Mouse (Mus musculus) right cerebral cortex, postnatal 25 days (tissue): ENCODE results near the gene Fam210b.

Experiments used
- DNase-seq: peaks from one replicate; pipeline ENCODE4 v3.0.0; 2022

Gene Fam210b

GRCm38 (mm10) chr2:172350773-172351172 lies 5.4 kb downstream of the Fam210b start:
- no peak for DNase-seq

- no peak for DNase-seq
Observed at GRCm38 (mm10) chr2:172353218-172353617, 7.9 kb downstream of the Fam210b start.

- DNase-seq = no peak
Observed at GRCm38 (mm10) chr2:172354761-172355160, 9.4 kb downstream of the Fam210b start.

- no peak for DNase-seq
Observed at GRCm38 (mm10) chr2:172355833-172356232, 10.5 kb downstream of the Fam210b start.

GRCm38 (mm10) chr2:172363176-172363575 lies 17.8 kb downstream of the Fam210b start:
- DNase-seq = no peak

- DNase-seq = peak; percentile 96
Observed at GRCm38 (mm10) chr2:172370411-172371223, 25.3 kb downstream of the Fam210b start, which contains the start of the genes Aurka and Cstf1. Gene Aurka (minus strand): TSS chr2:172370535. Gene Cstf1 (plus strand): TSS chr2:172370681.

- no peak for DNase-seq
Observed at GRCm38 (mm10) chr2:172371258-172371657, 25.9 kb downstream of the Fam210b start.

- DNase-seq = no peak
Observed at GRCm38 (mm10) chr2:172376551-172376950, 31.2 kb downstream of the Fam210b start.

GRCm38 (mm10) chr2:172376999-172377515 lies 31.7 kb downstream of the Fam210b start:
- DNase-seq = no peak

GRCm38 (mm10) chr2:172378332-172378731 lies 33.0 kb downstream of the Fam210b start:
- peak; percentile 45 for DNase-seq

GRCm38 (mm10) chr2:172380513-172380912 lies 35.1 kb downstream of the Fam210b start:
- DNase-seq = no peak

- no peak for DNase-seq
Observed at GRCm38 (mm10) chr2:172381341-172381740, 36.0 kb downstream of the Fam210b start.

GRCm38 (mm10) chr2:172381898-172382297 lies 36.5 kb downstream of the Fam210b start:
- DNase-seq = no peak

- DNase-seq = no peak
Observed at GRCm38 (mm10) chr2:172384715-172385114, 39.4 kb downstream of the Fam210b start.

GRCm38 (mm10) chr2:172390341-172390740 lies 45.0 kb downstream of the Fam210b start:
- no peak for DNase-seq

- DNase-seq = peak; percentile 64
Observed at GRCm38 (mm10) chr2:172392041-172392521, 46.7 kb downstream of the Fam210b start.

GRCm38 (mm10) chr2:172393391-172394051 lies 48.2 kb downstream of the Fam210b start, which contains the start of gene Cass4:
Gene Cass4 (plus strand): TSS chr2:172393794.
- DNase-seq = no peak

- no peak for DNase-seq
Observed at GRCm38 (mm10) chr2:172394052-172394392, 48.7 kb downstream of the Fam210b start.

GRCm38 (mm10) chr2:172394671-172395070 lies 49.3 kb downstream of the Fam210b start:
- no peak for DNase-seq

- DNase-seq = no peak
Observed at GRCm38 (mm10) chr2:172395961-172396360, 50.6 kb downstream of the Fam210b start.

GRCm38 (mm10) chr2:172399901-172400300 lies 54.5 kb downstream of the Fam210b start:
- no peak for DNase-seq

- DNase-seq = no peak
Observed at GRCm38 (mm10) chr2:172401116-172401825, 55.9 kb downstream of the Fam210b start.

- no peak for DNase-seq
Observed at GRCm38 (mm10) chr2:172404239-172404638, 58.9 kb downstream of the Fam210b start.
